Mouse (Mus musculus) activated CD4-positive, CD25-positive, alpha-beta regulatory T cell, adult 4 months (primary cell): ENCODE measurements around the gene Dcun1d4. TPM values are rescaled to one million over a fixed set of nuclear protein-coding genes. Genes with fewer than 3 reads are reported as not detected.
"Not testable (repeated sequence)": the region's sequence is repeated elsewhere in the genome, so short reads cannot be mapped to it uniquely, and the experiment has no call there.

Experiments used
- ATAC-seq: one replicate; pipeline ENCODE4 v1.8.0; 2017
- polyA plus RNA-seq, 2 experiments: library from polyadenylated mRNA; unstranded; fragments of 100-300 nt; shearing (Covaris generic); gene quantifications; one replicate each; pipeline ENCODE4 v1.2.1; 2017

Gene Dcun1d4
- polyA plus RNA-seq, 2 experiments from 2014 or later = 11.0 to 13.4 TPM

DNA sequence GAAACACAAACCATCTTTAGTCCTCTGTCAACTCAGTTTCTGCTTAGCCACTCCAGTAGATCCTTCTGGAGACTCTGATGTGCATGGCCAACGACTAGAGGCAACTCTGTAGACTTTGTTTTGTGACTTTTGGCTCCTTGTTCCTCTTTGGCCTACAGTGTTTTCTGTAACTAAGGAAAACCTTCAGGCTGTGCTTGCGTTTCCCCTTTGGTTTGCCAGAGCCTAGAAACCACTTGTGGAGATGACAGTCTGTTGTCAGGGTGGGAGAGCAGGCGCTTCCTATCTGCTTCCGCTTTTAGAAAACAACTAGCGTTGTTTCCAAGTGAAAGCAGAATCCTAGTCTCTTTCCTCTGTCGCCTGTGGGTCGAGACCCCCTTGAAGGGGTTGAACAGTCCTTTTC lies 67.4 kb downstream of the Dcun1d4 start:
- ATAC-seq = no peak

DNA sequence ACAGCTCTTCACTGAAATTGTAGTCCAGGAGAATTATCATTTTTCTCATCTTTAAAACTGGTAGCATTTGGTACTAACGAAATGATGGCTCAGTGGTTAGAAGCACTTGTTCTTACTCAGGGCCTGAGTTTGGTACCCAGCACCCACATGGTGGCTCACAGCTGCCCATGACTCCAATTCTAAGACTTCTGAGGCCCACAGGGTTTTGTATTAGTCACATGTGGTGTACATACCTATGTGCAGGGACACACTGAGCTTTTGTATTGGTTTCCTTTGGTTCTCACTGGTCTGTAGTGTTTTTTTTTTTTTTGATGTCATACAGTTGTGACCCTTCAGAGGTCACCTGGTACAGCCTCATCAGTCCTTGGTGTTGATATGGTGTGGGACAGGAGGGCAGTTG lies 68.0 kb downstream of the Dcun1d4 start:
- ATAC-seq = no peak

DNA sequence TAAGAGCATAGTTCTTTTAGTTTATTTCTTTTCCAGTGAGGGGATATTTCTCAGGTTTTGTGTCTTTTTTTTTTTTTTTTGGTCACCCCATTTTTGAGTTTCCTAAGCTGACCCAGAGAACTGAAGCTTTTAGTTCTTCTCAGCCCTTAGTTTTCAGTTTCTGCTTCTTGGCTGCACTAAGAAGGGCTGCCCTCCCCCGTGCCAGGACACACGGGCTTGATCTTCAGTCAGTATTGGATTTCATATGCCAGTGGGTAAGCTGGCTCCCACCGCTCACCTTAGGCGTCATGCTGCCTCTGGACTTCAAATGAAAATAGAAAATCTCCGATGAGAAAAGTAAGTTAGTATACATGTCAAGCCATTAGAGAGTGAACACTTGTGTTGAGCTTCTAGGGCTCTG lies 71.0 kb downstream of the Dcun1d4 start:
- ATAC-seq = no peak

DNA sequence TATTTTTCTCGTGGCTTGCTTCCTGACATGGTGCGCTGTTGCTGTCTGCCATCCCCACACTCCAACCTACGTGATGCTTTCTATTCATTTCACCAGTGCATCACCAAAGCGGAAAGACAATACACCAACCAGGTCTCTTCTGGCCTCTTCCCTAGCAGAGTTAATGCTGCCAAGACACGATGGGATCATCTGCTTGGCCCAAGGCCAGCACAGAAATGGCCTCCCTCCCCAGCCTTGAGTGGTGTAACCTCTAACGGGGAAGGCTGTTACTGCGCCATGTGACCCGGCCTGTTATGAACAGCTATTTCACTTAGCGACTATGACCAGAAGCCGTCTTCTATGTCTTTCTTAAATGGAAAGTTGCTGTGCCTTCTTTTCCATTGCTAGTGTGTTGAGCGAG lies 73.1 kb downstream of the Dcun1d4 start:
- ATAC-seq = no peak

DNA sequence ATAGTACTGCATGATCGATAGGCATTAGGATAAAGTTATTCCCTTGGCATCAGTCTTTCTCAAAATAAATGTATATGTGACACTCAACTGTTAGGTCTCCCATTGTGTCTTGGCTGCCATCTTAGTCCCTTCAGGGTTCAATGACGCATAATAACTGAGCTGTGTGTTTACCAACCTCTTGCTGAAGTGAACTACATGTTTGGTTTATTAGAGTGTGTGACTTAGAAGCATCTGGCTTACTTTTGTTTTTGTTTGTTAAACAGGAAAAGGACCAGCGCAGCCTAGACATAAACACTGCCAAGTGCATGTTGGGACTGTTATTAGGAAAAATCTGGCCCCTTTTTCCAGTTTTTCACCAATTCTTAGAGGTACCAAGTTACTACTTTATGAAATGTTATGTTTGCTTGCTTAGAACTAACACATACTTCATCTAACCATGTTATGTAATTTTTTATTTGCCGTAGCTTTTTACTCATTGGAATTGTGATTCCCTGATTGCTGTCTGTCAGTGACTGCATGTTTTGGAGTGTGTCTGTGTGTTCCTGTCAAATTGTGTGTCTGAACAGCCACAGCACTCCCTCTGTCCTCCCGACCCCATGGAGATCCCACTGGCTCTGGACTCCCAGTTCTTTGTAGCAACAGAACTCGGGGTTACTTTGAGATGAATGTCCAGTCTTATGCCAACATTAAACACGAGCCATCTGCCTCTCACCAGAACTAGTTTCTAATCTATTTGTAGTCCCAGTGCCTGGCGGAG lies 74.5 kb downstream of the Dcun1d4 start:
- no peak for ATAC-seq

DNA sequence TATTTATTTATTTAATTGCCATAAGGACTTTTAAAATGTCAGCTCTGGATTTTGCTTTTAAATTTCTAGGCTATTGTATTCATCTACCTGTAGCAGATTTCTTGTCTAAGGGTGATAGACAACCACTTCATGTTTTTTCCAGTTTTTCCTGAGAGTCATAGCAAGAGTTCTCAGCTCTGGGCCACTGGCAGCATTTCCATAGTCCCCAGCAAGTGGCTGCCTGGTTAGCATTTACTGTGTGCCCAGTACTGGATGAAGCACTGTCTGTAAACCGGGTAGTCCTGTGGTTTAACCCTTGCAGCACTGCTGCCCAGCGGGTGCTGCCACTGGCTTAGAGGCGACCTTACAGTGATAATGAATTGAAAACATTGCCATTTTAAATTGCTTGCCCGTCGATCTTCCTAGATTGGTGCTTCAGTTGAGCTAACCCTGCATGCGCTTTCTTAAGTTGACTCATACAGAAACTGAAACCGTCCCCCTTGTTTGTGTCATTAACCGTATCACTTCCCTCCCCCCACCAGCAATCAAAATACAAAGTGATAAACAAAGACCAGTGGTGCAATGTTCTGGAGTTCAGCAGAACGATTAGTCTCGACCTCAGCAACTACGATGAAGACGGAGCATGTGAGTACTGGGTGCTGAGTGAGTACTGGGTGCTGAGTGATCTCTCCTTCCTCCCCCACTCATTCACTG lies 76.1 kb downstream of the Dcun1d4 start:
- peak; percentile 95 for ATAC-seq

DNA sequence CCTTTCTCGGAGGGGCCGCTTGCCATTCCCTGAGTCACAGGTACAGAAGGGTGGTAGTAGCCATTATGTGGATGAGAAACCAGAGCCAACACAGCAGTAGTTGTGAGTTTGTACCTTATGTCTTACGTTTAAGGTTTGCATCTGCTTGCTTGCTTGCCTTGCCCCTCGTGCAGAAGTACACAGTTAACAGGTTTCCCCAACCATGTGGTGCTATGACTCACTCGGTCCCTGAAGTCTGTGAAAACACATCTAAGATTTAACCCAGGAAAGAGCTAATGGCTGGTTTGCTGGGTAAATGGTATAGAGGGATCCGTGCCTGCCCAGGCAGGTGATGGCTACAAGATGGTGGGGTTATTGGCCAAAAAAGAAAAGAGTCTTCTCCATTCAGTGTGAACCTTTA lies 78.0 kb downstream of the Dcun1d4 start:
- ATAC-seq = no peak

DNA sequence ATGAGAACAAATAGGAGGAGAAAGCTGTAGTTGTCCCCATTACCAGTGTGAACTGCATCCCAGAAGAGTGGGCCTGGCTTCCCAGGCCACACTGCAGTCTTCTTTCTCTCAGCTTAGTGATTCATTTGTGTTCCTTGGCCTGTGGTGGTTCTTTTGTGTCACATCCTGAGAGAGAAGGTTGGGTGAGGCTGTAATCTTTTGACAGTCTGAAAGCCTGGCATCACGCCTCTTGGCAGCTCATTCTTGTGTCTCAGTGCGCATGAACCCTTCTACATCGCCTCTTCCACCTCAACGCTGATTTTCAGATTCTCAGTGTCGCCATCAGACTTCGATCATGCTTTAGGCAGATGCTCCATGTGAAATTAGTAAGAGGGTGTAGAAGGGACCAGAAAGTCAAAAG lies 83.2 kb downstream of the Dcun1d4 start:
- ATAC-seq = no peak

DNA sequence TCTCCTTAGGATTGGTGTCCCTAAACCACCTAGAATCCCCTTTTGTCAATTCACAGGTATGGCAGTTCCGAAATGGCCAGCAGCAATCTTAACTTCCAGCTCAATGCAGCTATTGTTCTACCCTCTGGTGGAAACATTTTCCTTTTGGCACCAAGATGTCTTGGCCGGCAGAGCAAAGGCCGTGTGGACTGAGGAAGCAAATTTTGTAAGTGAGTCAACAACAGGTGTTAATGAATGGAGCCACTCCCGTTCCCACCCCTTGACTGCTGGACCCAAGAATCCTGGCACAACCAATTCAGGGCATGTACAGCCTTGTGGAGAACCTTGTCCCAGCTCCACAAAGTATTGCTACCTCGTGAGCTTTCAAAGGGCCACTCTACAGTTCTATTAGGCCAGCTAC lies 85.3 kb downstream of the Dcun1d4 start:
- ATAC-seq = no peak

DNA sequence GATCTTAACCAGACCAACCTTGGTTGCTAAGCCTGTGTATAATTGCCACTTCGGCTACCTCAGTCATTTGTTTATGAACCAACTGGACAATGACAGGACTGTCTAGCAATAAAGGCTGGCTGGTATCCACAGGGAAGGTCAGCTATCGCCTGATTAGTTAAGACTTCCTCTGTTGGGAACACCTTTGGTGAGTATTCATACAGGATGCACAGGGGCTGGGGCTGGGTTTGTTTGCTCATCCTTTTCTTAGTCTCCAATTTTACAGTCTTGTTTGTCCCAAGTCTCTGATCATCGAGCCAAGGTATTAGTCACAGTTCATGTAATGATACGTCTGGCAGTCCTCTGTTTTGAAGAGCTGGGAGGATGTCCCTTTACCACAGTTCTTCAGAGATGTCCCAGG lies 86.1 kb downstream of the Dcun1d4 start:
- ATAC-seq = no peak

DNA sequence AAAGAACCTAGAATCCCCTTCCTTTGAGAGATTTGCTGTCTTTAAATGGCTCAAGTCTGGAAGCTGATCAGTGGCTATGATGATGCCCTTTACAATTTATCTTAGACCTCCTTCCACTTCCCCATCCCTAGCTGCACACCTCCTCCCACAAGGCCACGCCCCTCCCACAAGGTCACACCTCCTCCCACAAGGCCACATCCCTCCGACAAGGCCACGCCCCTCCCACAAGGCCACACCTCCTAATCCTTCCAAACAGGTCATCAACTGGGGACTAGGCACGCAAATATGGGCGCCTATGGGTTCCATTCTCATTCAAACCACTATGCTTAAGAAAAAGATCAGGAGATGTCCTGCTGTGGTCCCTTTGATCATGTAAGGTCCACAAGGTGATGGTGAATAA lies 88.4 kb downstream of the Dcun1d4 start:
- no peak for ATAC-seq

DNA sequence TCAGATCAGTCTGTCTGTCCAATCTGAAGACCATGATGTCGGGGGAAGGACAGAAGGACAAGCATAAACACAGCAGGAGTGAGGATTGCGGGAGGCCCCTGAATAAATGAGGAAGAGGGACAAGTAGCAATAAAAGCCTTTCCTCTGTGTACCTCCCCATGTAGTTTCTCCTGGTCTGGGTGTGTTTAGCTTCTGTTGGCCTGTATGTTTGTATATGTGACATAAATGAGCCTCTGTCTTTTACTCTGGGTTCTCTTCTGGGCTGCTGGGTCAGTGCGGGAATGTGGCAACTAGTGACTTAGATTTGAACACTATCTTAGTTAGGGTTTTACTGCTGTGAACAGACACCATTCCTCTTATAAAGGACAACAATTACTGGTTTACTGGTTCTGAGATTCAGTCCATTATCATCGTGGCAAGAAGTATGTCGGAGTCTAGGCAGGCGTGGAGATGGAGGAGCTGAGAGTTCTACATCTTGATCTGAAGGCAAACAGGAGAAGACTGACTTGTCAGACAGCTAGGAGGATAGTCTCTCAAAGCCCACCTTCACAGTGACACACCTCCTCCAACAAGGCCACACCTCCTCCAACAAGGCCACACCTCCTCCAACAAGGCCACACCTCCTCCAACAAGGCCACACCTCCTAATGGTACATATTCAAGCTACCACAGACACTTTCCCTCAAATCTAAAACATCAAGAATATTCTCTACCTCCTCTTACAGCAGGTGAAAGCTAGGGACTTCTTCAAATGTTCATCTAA lies 90.8 kb downstream of the Dcun1d4 start:
- no peak for ATAC-seq

DNA sequence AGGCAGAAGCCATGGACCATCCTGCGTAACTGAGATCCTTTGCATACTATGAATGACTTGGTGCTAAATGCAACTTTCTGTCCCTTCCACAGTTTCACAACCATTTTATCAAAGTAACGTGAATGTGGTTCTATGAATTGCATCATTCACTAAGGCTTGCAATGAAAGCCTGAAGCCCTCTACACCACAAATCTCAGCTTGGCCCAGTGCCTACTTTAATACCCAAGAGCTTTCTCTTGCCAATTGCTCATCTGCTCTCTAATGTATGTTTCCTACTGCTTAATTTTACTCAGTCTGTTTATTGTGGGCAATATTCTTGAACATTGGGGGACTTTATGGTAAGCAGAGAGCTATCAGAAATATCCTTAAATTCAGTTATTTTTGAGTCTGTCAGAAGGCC lies 92.0 kb downstream of the Dcun1d4 start:
- no peak for ATAC-seq

DNA sequence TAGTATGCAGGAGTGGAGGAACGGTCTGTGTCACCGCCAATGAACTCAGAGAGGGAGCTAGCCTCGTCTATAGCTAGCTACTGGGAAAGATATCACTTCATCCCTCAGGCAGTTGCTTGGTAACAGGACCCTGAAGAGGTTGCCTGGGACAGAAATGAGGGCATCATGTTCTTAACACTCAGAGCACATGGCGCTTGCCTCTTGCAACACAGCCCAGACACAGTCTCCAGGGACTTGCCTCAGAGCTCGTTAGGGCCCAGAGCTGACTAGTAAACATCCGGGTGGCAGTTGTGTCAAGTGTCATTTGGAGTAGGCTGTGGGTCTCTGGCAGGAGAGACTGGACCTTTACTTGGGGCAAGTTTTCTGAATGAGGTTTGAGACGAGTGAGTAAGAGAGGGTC lies 93.0 kb downstream of the Dcun1d4 start:
- no peak for ATAC-seq

DNA sequence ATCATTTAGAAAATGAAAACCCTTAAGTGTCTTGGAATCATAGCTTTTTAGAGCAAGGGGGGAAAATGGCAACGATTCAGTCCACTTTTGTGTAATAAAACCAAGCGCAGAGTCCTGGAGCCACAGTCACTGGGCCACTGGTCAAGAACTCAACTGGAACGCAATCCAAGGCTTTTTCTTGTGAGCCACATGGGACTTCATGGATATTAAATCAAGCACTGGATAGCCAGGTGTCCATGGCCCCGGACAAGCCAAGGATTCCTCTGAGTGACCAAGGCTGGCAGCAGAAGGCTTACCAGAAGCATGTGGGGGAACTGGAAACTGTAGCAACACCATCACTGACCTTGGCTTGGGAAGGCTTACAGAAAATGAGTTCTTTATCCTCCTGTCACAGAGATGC lies 93.8 kb downstream of the Dcun1d4 start:
- no peak for ATAC-seq

DNA sequence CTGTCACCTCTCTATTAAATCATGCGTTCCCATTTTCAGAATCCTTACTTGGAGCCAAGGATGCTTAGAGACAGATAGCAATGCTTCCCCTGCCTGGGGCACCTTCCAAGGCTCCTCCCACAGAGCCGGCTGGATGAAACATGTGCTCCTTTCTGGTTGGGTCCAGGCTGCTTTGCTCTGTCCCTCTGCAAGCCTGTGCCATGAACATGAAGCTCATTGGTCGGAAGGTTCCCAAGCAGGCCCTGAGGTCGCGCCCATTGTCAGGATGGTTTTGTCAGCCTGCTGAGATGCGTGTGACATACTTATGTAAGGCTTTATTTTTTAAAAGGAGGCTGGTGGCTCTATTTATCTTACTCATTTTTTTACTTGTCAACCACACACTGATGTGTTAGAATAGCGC lies 95.9 kb downstream of the Dcun1d4 start:
- ATAC-seq = no peak

DNA sequence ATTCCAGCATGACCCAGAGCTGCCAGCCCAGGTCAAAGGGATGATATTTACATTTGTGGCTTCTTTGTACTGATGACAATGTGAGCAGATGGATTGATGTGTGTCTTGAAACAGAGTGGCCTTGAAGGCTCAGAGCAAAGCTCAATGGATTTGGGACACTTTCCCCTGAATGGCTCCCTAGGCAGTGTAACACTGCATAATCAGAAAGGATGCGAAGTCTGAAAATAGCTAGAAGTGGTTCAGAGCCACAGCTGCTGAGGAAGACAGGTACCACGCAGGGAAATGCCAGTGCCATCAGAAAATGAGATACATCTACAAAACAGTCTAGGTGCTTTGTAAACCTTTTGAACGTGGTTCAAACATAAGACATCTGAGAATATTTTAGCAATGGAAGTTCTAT lies 97.3 kb downstream of the Dcun1d4 start:
- ATAC-seq = no peak

DNA sequence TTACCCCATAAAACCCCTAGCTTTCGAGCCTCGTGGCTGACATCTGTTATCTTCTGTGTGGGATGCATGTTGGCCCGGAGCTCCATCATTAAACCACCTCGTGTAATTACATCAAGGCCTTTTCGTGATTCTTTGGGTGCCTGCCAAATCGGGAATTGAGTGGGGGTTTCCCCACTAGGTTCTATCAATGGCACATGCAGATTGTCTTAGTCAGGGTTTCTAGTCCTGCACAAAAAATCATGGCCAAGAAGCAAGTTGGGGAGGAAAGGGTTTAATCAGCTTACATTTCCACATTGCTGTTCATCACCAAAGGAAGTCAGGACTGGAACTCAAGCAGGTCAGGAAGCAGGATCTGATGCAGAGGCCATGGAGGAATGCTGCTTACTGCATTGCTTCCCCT lies 103.2 kb downstream of the Dcun1d4 start:
- not testable (repeated sequence) for ATAC-seq

DNA sequence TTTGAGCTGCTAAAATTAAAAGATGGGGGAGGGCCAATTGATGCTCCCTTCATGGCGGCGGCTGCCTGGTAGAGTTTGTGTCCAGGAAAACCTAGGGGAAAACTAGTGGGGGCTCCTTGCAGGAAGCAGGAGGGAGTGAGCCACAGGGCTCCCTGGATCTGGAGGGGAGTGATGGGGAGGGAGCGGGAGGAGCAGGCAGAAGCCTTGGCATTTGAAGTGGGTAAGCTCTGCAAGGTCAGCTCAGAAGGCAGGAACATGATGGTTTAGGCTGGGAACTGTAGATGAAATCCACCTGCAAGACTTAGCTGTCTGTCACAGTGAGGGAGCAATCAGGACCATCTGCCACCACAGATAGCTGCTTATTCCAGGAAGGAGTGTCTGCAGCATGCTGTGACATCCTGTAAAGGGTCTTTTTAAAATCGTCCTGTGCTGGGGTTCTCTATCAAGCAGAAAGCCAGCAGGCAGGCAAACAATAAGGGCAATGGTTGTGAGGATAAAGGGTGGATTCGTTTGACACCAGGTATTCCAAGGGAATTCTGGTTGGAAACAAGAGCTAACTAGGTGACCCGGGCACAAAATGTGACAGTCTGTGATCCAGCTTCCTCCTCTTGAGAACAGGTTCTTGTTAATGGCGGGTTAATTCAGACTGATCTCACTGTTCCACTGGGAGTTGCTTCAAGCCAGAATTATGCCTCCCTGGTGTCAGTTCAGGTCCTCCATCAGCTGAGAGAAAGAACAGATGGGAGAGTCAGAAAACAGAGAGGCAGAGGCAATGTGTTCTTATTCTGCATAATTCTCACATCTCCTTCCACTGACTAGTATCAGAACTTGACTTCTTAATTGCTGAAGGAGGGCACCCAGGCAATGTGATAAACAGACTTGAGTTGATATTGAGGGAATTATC lies 104.7 kb downstream of the Dcun1d4 start:
- no peak for ATAC-seq

DNA sequence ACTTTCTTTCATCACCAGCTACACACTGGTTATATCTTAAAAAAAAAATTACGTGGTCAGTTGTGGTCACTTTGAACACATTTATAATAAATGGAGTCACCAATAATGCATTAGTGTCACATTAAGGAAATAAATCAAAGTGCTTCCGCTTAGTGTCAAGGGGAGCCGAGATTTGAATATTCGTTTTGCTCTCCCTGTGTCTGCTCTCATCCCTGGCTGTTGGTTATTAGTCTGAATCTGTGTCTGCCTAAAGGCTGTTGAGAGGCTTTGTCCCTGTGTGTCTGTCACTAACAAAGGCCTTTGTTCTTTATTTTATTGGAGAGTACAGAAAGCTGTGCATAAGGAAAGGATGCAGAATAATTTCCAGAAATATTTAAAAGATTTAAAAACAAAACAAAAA lies 105.8 kb downstream of the Dcun1d4 start:
- no peak for ATAC-seq

DNA sequence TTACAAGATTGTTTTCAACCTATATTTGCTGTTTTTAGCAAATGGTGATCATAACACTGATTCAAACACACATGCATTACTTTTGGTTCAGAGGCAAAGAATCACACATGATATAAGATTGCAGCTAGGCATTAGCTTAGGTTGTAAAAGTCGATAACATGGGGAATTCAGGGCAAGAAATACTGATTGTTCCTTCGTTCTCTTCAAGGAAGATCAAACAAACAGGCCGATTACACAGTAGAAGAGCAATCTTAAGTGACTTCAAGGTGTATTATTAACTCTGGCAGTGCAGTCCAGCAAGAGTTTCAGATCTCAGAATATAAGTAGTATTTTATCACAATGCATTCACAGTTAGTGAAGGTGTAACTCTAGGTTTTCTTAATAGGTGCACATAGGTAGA lies 106.3 kb downstream of the Dcun1d4 start:
- no peak for ATAC-seq

DNA sequence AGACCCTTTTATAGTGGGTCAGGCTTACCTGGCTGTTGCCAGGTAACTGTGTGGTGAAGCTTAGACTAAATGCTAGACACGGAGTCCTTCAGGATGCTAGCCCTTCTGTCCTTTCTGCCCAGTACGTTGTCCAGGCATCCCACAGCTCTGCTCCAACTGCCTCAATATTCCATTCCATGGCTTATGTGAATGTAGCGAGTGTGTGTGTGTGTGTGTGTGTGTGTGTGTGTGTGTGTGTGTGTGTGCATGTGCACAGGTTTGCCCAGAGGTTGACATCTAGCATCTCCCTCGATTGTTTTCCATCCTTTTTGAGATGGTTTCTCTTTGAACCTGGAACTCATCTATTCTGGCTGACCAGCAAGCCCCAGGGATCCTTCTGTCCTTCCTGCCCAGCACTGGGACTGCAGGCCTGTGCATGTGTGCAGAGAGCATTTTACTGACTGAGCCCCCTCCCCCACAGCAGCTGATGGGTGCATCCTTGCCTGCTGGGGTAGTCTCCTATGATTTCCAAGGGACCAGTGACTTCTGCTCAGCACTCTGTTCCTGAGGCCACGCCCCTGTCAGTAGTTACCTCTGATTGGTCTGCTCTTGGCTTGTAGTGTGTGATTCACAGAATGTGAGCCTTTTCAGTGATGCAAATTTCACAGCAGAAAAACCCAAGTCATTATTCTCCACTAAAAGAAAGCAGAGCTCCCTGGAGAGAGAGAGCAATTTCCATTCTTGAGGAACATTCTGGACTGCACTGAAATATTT lies 118.3 kb downstream of the Dcun1d4 start:
- no peak for ATAC-seq
